Mouse (Mus musculus) thymus, adult 2 months (tissue): Measurements from ENCODE around the gene Dok5.

Experiments used
- CTCF ChIP-seq: fragments of 200-500 bp; IDR thresholded peaks from 2 replicates; pipeline ENCODE4 v1.5.1; 2012; ENCODE audit warnings: mild to moderate bottlenecking, control low read depth, low read length, moderate library complexity, borderline replicate concordance; ENCODE audit not compliant: control insufficient read depth, poor library complexity, insufficient read depth; ENCODE audit errors: extremely low read depth
- POLR2A ChIP-seq: fragments of 200-500 bp; IDR thresholded peaks from 2 replicates; pipeline ENCODE4 v1.6.1; 2012; ENCODE audit warnings: mild to moderate bottlenecking, low read length, control low read depth, moderate library complexity; ENCODE audit not compliant: control insufficient read depth, poor library complexity, insufficient read depth; ENCODE audit errors: extremely low read depth

DNA sequence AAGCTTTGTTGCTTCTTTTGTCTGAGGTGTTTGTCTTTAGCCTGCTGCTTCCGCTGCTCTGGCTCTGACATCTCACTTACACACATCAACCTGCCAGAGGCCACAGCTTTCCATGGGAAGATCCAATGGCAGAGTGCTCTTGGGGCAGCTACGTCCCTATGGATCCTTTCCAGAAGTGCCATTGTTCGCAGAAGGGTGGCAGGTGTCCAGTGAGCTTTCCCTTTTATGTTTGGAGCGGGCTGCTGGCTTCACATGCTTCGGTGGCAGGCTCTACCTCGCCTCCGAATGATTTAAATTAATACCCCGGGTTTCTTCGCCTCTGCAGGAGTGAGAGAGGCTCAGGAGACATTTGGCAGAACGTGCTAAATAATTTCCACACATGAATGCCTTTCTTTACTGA is 105.3 kb downstream of the Dok5 start:
- TF ChIP-seq CTCF, result no peak
- TF ChIP-seq POLR2A, result no peak
